7 mouse cellular contexts compared by ENCODE assay signal in the genomic region with DNA sequence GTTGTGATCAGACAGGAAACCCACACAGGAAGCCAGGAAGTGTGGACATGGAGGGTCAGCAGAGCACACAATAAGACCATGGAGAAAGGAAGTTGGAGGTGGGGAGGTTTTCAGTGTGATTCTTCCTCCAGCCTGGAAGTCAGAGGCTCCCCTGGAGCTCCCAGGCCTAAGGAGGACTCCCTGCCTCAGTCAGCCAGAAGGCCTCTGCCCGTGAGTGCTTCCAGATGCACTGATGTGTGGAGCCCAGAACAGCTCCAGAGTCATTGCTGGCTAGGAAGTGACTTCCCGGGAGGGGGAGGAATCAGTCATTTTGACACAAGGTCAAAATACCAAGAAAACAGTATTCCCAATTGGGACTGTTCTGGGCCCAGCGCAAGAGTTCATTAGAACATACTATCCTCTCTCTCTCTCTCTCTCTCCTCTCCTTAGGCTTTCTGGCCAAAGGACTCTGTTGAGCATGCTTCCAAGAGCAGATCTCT.
DNase-seq lines count a peak whose midpoint lies in the region; ATAC-seq and TF ChIP-seq lines count a peak whose summit lies in the region.

No protein-coding gene starts in this region.

- no peak for ATAC-seq in forebrain, embryonic 13.5 days
- ATAC-seq in liver, postnatal 0 days: 0 out of 2 replicates have a peak, but pooled peaks have one; percentile 8

- 0 out of 2 replicates have a peak overlapping the region, but pooled peaks have one; percentile 10 for H3K4me2 ChIP-seq in forebrain, embryonic 13.5 days
- H3K4me2 ChIP-seq in liver, postnatal 0 days (ENCODE audit: low read depth, low read length): no peak overlapping the region

- peaks cover 73% of the 10 kb centered on the region for H3K4me1 ChIP-seq in forebrain, embryonic 13.5 days
- peaks cover 6% of the 10 kb centered on the region; the same call in 1 of the 2 replicates for H3K4me1 ChIP-seq in liver, postnatal 0 days (ENCODE audit: insufficient read depth)

- no peak for TF ChIP-seq CTCF in liver, postnatal 0 days (IDR thresholded peaks at IDR 0.05; ENCODE audit: low read depth)

- H3K27me3 ChIP-seq in forebrain, embryonic 13.5 days: peaks cover 13% of the 10 kb centered on the region
- no peaks in the 10 kb centered on the region for H3K27me3 ChIP-seq in liver, postnatal 0 days (ENCODE audit: insufficient read depth, low read length)

- no peak overlapping the region for H3K4me3 ChIP-seq in forebrain, embryonic 13.5 days
- H3K4me3 ChIP-seq in liver, postnatal 0 days (ENCODE audit: low read depth, low read length): no peak overlapping the region

- intact Hi-C loops in heart, postnatal 25 days (cut with DNase I): no loop called here

- peak overlapping the region; percentile 98 for H3K27ac ChIP-seq in forebrain, embryonic 13.5 days
- 0 out of 2 replicates have a peak overlapping the region, but pooled peaks have one; percentile 44 for H3K27ac ChIP-seq in liver, postnatal 0 days (ENCODE audit: low read depth)

- DNase-seq in embryo, embryonic 11 days: peak; percentile 30
- peak; percentile 67 for DNase-seq in heart, postnatal 25 days (ENCODE audit: low spot score)
- no peak for DNase-seq in liver, postnatal 0 days
- peak; percentile 21 for DNase-seq in yolk sac, embryonic 10.5 days (ENCODE audit: low spot score)
- DNase-seq in frontal cortex, postnatal 25 days (ENCODE audit: low spot score in 2 of 2): no peak
- no peak for DNase-seq in frontal cortex, postnatal 36 days (ENCODE audit: low spot score in 2 of 2)

- TF ChIP-seq EP300 in liver, postnatal 0 days (IDR thresholded peaks at IDR 0.05; ENCODE audit: low read depth): no peak

- 0 out of 2 replicates have a peak overlapping the region, but pooled peaks have one; percentile 63 for H3K9ac ChIP-seq in forebrain, embryonic 13.5 days
- no peak overlapping the region for H3K9ac ChIP-seq in liver, postnatal 0 days (replicated peaks)

- H3K9me3 ChIP-seq in forebrain, embryonic 13.5 days (replicated peaks): no peaks in the 10 kb centered on the region
- no peaks in the 10 kb centered on the region for H3K9me3 ChIP-seq in liver, postnatal 0 days (ENCODE audit: low read length)

- no peaks in the 10 kb centered on the region for H3K36me3 ChIP-seq in forebrain, embryonic 13.5 days (ENCODE audit: poor library complexity, severe bottlenecking)
- H3K36me3 ChIP-seq in liver, postnatal 0 days (replicated peaks; ENCODE audit: insufficient read depth, low read length): no peaks in the 10 kb centered on the region

- 75% methylated on average over 3 of the region's 3 CpGs for WGBS in forebrain, embryonic 13.5 days
- WGBS in liver, postnatal 0 days (ENCODE audit: insufficient replicate concordance): 44% methylated on average over 3 of the region's 3 CpGs

Comparison
In these comparisons a context has a peak if more than half of its experiments do, and no peak if none do; other contexts are left out.
1. DNase-seq: peak in embryo, embryonic 11 days (single experiment), heart, postnatal 25 days (single experiment) and yolk sac, embryonic 10.5 days (single experiment); none in liver, postnatal 0 days (single experiment), frontal cortex, postnatal 25 days (0 of 2) and frontal cortex, postnatal 36 days (0 of 2).